Mouse (Mus musculus) adrenal gland (tissue): ENCODE results near the gene Pdxp.

Experiments
- intact Hi-C: fragments of 180-260 bp; cut with DNase I; formaldehyde crosslinking; loops from one replicate; pipeline ENCODE4 v1.15.1; 2025

Pdxp gene

DNA sequence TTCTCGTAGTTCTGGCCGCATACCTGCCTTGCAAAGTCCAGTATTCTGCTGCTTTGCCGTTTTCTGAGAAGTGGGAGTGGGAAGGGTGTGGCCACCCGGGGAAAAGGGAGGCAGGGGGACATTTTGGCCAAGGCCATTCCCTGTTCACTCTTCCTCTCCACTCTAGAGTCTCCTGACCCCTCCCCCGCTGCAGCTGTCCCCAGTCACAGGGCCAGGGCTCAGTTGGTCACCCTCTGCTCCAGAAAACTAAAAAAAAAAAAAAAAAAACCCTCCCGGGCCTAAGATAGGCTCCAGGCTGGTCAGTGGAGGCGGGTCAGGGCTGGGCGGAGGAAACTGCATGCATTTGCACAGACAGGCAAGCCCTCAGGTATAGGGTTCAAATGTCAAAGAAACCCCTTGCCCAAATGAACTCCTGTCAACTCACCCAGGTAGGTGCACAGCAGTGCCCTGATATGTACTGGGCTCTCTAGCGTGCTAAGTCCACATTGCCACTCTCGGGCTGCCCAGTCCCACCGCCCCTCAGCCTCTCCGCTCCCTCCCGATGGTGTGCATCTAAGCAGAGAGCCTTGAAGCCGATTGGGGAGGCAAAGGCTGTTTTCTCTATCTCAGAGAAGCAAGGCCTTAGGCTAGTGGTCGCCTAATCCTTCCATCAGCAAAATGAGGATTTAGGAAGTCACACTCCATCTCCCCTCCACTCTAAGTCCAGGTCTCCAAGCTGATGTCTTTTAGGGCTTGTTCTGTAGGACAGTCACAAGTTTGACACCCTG lies 13.5 kb downstream of the Pdxp start:
- intact Hi-C loops: no loop called here

DNA sequence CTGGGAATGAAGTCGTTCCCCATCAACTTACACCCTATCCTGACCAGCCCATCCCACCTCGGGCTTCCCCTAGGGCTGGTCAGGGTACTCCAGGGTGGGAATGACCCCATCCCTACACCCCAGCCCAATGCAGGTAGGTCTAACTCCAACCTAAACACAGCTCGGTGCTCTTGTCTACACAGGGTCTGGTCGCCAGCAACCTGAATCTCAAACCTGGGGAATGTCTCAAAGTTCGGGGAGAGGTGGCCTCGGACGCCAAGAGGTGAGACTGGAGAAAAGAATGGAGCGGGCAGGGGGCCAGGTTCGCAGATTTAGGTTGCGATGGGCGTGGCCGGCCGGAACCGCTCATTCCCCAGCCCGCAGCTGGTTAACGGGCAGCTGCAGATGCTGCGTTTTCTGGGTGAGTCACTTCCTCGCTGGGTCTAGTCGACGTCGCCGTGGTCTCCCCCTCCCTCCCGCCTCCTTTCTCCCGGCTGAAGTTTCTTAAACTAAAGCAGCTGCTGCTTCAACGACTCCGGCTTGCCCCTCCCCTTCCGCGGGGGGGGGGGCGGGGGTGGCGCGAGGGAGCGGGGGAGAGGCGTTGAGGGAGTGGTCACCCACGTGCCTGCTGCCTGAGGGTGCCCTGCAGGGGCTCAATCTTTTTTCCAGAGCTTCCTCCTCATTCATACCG lies 14.2 kb downstream of the Pdxp start:
- intact Hi-C loops: no loop called here

DNA sequence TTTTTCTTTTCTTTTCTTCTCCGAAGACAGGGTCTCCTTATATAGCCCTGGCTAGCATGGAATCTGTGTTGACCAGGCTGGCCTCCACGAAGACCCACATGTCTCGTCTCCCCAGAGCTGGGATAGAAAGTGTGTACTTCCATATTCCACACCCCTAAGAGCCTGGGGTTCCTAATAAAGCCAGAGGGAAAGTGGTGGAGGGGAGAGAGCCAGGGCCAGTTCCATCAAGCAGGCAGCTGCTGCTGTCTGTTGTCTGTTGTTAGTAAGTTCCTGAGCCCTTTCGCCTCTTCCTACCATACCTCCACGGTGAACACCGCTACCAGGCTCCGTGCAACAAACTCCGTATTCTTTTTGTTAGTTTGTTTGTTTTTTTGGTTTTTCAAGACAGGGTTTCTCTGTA lies 14.8 kb downstream of the Pdxp start:
- intact Hi-C loops: no loop called here

GRCm38 (mm10) chr15:78930192-78930706 lies 16.5 kb downstream of the Pdxp start:
- intact Hi-C loops: loop anchor here (2.0 kb wide), 1 partner anchor 15 kb away; no protein-coding TSS in a partner anchor

DNA sequence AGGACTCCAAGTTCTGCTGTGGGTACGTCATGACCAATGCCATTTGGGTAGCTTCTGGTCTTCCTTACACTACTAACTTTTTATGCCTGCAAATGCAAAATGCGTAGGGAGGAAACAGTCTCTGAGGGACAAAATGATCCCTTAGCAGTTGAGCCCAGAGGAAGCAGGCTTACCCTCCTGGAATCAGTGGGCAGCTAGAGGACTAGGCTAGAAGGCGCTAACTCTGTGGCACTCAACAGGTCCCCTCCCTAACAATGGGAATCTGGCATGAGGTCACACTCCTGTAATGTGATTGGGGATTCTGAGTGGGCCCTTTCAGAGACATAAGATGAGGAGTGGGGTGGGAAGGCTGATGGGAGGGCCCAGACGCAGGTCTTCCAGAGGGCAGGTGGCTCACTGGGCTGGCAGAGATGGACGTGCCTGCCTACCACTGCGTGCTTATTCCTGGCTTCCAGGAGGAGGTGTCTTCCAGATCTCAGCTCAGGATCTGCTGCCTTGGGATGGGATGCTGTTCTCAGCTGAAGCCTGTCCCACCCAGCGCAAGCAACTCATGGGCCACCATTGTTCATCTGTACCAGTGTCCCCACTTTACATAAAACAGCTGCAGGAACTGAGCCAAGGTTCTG lies 17.2 kb downstream of the Pdxp start:
- intact Hi-C loops: loop anchor here (2.0 kb wide), 1 partner anchor 16 kb away; no protein-coding TSS in a partner anchor

- intact Hi-C loops: loop anchor here (2.0 kb wide), 1 partner anchor 17 kb away; no protein-coding TSS in a partner anchor
Measured at GRCm38 (mm10) chr15:78931577-78931976, 17.9 kb downstream of the Pdxp start.

- intact Hi-C loops: no loop called here
Measured at GRCm38 (mm10) chr15:78934784-78935320, 21.1 kb downstream of the Pdxp start, which contains the start of gene Nol12. TSS of gene Nol12 (plus strand) at chr15:78934933.

- intact Hi-C loops: no loop called here
Measured at GRCm38 (mm10) chr15:78936403-78936802, 22.7 kb downstream of the Pdxp start.

DNA sequence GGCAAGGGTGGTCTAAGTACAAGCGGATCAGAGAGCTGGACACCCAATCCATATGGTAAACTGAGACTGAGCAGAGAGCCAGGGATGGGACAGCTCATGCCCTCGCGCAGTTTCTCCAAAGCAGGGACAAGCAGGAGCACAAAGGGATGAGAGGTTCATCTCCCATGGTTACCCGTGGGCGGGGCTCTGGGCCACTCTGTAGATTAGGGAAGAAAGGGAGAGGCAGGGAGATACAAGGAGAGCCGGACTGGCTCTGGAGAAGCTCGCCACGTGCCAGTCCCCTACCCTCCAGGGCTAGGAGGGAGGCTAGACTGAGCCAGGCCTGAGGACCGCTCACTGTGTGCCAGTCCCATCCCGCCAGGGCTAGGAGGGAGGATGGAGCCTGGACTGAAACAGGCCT lies 23.6 kb downstream of the Pdxp start:
- intact Hi-C loops: no loop called here

DNA sequence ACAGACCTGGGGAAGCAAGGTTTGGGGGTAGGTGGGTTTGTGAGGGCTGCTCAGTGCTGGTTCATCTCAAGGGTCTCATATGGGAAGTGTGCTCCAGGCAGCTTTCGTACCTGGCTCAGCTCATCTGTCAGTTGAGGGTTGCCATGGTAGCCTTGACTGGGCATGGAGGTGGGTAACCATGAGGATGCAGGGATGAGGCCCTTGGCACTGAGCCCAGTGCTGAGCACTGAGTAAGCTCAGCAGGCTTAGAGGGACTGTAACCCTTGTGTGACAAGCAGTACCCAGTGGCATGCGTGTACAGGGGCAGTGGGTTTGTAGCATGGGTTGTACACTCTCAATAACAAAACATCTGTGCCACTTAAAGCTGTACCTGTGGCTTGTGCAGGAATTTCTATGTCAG lies 24.2 kb downstream of the Pdxp start:
- intact Hi-C loops: no loop called here

- intact Hi-C loops: no loop called here
Measured at GRCm38 (mm10) chr15:78940325-78940724, 26.6 kb downstream of the Pdxp start.

GRCm38 (mm10) chr15:78942663-78943062 lies 28.9 kb downstream of the Pdxp start:
- intact Hi-C loops: no loop called here

GRCm38 (mm10) chr15:78946232-78946631 lies 32.5 kb downstream of the Pdxp start:
- intact Hi-C loops: no loop called here

- intact Hi-C loops: no loop called here
Measured at GRCm38 (mm10) chr15:78947657-78948056, 33.9 kb downstream of the Pdxp start, which contains the start of gene Triobp. TSS of gene Triobp (plus strand) at chr15:78947724.

DNA sequence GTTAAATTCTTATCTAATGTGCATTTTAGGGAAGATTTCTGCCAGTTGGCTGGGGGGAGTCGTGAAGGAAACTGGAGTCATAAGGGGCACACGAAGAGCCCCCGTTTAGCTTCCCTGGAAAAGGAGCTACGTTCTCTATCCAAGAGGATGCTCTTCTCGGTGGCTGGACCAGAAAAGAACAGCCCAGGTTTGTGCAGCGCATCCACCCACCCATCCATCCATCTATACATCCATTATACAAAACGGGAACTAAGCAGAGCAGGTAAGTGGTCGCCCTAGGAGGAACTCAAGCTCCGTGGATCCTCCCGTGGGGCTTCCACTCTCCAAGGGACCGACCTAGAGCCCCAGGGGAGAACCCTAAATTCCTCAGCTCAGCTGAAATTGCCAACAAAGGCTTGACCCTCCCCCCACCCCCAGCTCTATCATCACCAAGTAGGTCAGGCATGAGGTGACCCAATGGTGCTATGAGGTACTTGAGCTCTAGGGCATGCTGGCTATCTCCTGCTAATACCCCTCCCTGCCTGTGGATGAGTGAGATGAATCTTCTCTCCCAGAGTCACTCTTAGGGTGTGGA lies 34.5 kb downstream of the Pdxp start:
- intact Hi-C loops: no loop called here

GRCm38 (mm10) chr15:78948883-78949282 lies 35.2 kb downstream of the Pdxp start:
- intact Hi-C loops: no loop called here

GRCm38 (mm10) chr15:78955663-78956062 lies 41.9 kb downstream of the Pdxp start:
- intact Hi-C loops: no loop called here

DNA sequence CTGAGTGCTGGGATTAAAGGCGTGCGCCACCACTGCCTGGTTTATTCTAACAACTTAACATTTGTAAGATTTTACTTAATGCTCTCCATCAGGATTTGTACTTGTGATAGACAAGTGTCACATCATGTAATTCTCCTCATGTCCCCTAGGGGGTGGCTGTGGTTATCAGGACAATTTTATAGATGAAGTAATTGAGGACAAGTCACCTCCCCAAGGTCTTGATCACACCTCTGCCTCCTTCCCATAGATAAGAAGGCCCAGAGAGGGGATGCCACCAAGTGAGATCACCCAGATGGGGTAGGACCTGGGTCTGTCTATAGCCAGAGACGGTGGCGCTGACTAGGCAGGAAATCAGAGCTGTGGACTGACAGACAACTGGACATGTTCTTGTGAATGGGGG lies 42.6 kb downstream of the Pdxp start:
- intact Hi-C loops: no loop called here

- intact Hi-C loops: no loop called here
Measured at GRCm38 (mm10) chr15:78957021-78957420, 43.3 kb downstream of the Pdxp start.

DNA sequence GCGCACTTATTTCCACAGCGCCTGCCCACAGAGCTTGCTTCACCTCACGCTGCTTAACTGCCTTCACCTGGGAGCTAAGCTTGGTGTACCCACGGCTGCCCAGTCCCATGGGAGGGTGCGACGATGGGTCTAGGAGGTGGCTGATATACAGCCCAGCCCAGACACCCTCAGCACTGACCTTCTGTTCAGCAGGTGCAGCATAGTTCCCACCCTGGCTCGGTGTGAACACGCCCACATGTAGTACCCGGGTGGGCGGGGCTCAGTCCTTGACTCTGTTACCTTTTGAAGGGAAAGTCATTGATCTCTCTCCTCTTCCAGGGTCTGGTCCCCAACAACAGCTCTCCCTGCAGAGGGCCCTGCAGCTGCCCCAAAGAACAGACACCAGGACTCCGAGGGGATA lies 45.8 kb downstream of the Pdxp start:
- intact Hi-C loops: no loop called here

DNA sequence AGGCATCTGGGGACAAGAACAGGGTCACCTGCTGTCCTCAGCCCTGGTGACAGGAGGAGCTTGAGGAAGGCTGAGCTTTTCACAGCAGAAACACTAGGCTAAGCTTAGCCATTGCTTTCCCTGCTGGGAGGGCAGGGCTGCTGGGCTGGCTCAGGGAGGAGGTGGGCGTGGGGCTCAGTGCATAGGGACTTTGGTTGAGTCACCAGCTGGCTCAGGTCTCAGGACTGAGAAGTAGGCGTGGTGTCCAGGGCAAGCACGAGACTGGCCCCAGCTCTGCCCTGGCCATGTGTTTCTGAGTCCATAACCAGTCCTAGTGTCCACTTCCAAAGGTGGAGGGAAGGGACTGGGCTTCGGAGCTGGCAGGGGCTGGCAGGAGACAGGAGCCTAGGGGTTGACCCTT lies 46.4 kb downstream of the Pdxp start:
- intact Hi-C loops: no loop called here
